Mouse (Mus musculus) liver, embryonic 14.5 days (tissue): ENCODE data around the gene Atp1b2. TPM values are rescaled to one million over a fixed set of nuclear protein-coding genes. Genes with fewer than 3 reads are reported as not detected.
A peak's percentile ranks its signal among the peaks of the same experiment; 100 is the strongest.

Source experiments
- ATAC-seq: fragments of 200-750 bp; cut with Nextera tagmentation; 2 replicates; pipeline ENCODE4 v1.8.0; 2017; ENCODE audit warnings: moderate number of reproducible peaks, mild to moderate bottlenecking, moderate library complexity; ENCODE audit not compliant: insufficient read depth
- DNase-seq, 3 experiments: peaks; one replicate each; pipeline ENCODE4 v3.0.0-alpha.2; 2012 to 2013; ENCODE audit warnings: low read depth in 3 of 3, low spot score in 3 of 3
- H3K27ac ChIP-seq: fragments of 300-500 bp; sonication (generic); 2 replicates; pipeline ENCODE4 v1.5.1; 2014; ENCODE audit warnings: moderate library complexity, mild to moderate bottlenecking, control low read depth, inconsistent platforms
- H3K27me3 ChIP-seq: fragments of 300-500 bp; sonication (generic); 2 replicates; pipeline ENCODE4 v1.6.1; 2014; ENCODE audit warnings: mild to moderate bottlenecking, low read length, moderate library complexity; ENCODE audit not compliant: control insufficient read depth, insufficient read depth
- H3K36me3 ChIP-seq: fragments of 300-500 bp; sonication (generic); replicated peaks from 2 replicates; pipeline ENCODE4 v1.6.1; 2014; ENCODE audit warnings: low read depth; ENCODE audit not compliant: control insufficient read depth, insufficient read depth
- H3K4me1 ChIP-seq, 2 experiments: fragments of 200-500 bp in 1 of 2; fragments of 300-500 bp in 1 of 2; sonication (generic) in 1 of 2; replicated peaks; 2 replicates each; pipeline ENCODE4 v1.6.1; 2012 to 2014; ENCODE audit warnings: antibody characterized with exemption in 1 of 2, inconsistent platforms in 1 of 2, low read length in 1 of 2; ENCODE audit not compliant: control insufficient read depth in 2 of 2, insufficient read depth in 2 of 2
- H3K4me2 ChIP-seq: fragments of 300-500 bp; sonication (generic); 2 replicates; pipeline ENCODE4 v1.6.1; 2014; ENCODE audit warnings: low read depth, mild to moderate bottlenecking, control low read depth, moderate library complexity
- H3K4me3 ChIP-seq, 2 experiments: fragments of 200-500 bp in 1 of 2; fragments of 300-500 bp in 1 of 2; sonication (generic) in 1 of 2; 2 replicates each; pipeline ENCODE4 v1.5.1; 2012 to 2014; ENCODE audit warnings: low read depth in 2 of 2, low read length in 2 of 2, mild to moderate bottlenecking in 2 of 2, control low read depth in 1 of 2, inconsistent platforms in 1 of 2, moderate library complexity in 1 of 2; ENCODE audit not compliant: insufficient read depth in 1 of 2
- H3K9ac ChIP-seq: fragments of 300-500 bp; sonication (generic); replicated peaks from 2 replicates; pipeline ENCODE4 v1.6.1; 2014; ENCODE audit warnings: mild to moderate bottlenecking, control low read depth, moderate library complexity
- H3K9me3 ChIP-seq: fragments of 300-500 bp; sonication (generic); 2 replicates; pipeline ENCODE4 v1.6.1; 2016; ENCODE audit warnings: low read length, mixed read lengths; ENCODE audit not compliant: control insufficient read depth
- CTCF ChIP-seq: IDR thresholded peaks from 2 replicates; pipeline ENCODE4 v1.5.1; 2016; ENCODE audit warnings: antibody characterized with exemption, low read depth, control low read depth
- EP300 ChIP-seq: IDR thresholded peaks from 2 replicates; pipeline ENCODE4 v1.6.1; 2016; ENCODE audit warnings: antibody characterized with exemption, low read depth
- WGBS: fragments of 180-500 bp; shearing (Covaris S2); extraction: QIAGEN DNeasy Blood & Tissue Kit; methylation state at CpG from one replicate; pipeline ENCODE4 v1.1.7; 2014; ENCODE audit not compliant: insufficient replicate concordance; 5-methylcytosine and 5-hydroxymethylcytosine counted together
- polyA plus RNA-seq, 2 experiments: library from polyadenylated mRNA; depleted of rRNA in 1 of 2; stranded (reverse) in 1 of 2; unstranded in 1 of 2; fragments of >200 nt; fragmentation: Nextera tagmentation in 1 of 2; extraction: Ambion mirVana in 1 of 2; gene quantifications; 2 replicates each; pipeline versions ENCODE4 v1.2.1 to v1.2.3; 2012 to 2014

The Atp1b2 gene
- polyA plus RNA-seq, 2 experiments = 20.6 to 21.3 TPM

DNA sequence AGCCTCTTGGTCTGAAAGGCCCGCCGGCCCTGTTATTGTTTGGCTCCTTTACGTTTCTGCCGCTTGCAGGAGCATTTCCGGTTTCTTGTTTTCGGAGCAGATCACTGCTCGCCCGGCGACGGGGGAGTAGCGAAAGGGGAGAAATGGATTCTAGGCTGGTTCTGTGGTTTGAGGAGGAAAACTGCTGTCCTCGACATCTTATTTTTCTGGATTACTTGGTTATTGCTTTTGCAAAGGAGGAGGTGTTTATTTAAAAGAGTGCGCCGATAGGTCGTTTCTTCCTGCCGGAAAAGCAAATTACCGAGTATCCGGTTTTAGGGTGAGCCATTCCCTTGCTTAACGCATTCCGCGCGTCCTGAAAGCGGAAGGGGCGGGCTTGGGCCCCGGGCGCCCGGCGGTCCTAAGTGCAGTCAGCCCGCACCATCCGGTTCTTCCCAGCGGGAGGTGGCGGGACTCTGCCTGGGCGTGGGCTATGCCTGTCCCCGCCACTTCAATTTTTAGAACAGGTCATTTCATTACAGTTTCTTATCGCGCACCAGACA is 24.5 kb downstream of the Atp1b2 start:
- Histone ChIP-seq H3K4me3 (peak overlapping the region; percentile 89 to 100), H3K4me2 (peak overlapping the region; percentile 84), H3K9ac (peak overlapping the region; percentile 94), H3K9me3 (no peaks in the 10 kb centered on the region), H3K27ac (peak overlapping the region; percentile 97), H3K36me3 (peaks cover 8% of the 10 kb centered on the region), H3K27me3 (no peaks in the 10 kb centered on the region), H3K4me1 (peaks cover 48 to 60% of the 10 kb centered on the region in 2 experiments)
- TF ChIP-seq EP300 (peak; percentile 52; the same call in 1 of the 2 replicates), CTCF (0 out of 2 replicates have a peak, but pooled peaks have one; percentile 12)
- peak; percentile 90 to 91 (median 91) for DNase-seq
- WGBS = under 1% methylated on average over 36 of the region's 36 CpGs
- peak; percentile 81 for ATAC-seq

DNA sequence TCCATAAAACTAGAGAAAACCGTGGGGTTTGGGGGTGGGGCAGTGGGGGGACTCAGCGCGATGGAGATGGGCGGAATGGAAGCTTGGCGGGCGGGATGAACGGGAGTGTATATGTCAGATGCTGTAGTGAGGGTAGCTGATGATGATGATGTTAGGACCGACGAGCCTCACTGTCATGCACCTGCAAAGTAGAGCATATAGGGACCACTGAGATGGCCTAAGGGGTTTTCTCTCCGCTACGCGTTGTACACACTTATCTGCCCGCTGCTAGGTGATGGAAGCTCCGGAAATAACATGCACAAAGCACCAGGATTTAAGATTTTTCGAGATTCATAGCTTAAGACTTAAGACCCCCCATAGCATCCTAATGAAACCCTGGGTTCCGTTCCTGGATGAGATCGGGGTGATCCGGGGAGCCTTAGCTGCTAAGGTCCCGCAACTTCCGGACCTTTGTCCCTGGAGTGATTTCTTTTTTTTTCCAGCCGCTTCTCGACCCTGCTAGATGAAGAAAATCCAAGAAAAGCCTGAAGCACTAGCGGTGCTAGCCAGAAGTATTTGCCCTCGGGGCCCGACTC is 25.1 kb downstream of the Atp1b2 start:
- H3K27ac ChIP-seq = peak overlapping the region; percentile 97
- H3K4me1 ChIP-seq = peaks cover 48 to 60% of the 10 kb centered on the region in 2 experiments
- peak overlapping the region; percentile 84 for H3K4me2 ChIP-seq
- peak overlapping the region; percentile 89 to 100 for H3K4me3 ChIP-seq
- H3K9me3 ChIP-seq = no peaks in the 10 kb centered on the region
- WGBS = under 1% methylated on average over 25 of the region's 25 CpGs
- DNase-seq (no peak), ATAC-seq (no peak)
- TF ChIP-seq CTCF (no peak), EP300 (no peak)
- peaks cover 8% of the 10 kb centered on the region for H3K36me3 ChIP-seq
- H3K9ac ChIP-seq = peak overlapping the region; percentile 94
- H3K27me3 ChIP-seq = no peaks in the 10 kb centered on the region

DNA sequence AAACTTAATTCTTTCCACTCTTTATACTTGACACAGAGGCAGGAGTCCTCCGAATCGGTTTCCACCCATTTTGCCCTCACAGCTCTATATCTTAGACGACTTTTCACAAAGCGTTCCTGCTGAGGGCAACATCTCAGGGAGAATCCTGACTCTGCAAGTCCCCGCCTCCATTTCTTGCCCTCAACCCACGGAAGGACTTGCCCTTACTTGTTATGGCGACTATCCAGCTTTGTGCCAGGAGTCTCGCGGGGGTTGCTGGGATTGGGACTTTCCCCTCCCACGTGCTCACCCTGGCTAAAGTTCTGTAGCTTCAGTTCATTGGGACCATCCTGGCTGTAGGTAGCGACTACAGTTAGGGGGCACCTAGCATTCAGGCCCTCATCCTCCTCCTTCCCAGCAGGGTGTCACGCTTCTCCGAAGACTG is 25.6 kb downstream of the Atp1b2 start, which contains the start of the genes Wrap53 and Trp53:
Gene Wrap53 (minus strand): TSS at position 165 of the 424 bp plus-strand sequence.
Gene Trp53 (plus strand): TSS at position 269 of the 424 bp plus-strand sequence.
- peak; percentile 88 to 94 (median 89) for DNase-seq
- H3K36me3 ChIP-seq = peaks cover 8% of the 10 kb centered on the region
- H3K9ac ChIP-seq = peak within 1 kb of the TSS; percentile 94
- peak; percentile 28; the same call in 1 of the 2 replicates for TF ChIP-seq CTCF
- no peak for TF ChIP-seq EP300
- H3K4me1 ChIP-seq = peaks cover 43 to 57% of the 10 kb centered on the region in 2 experiments
- H3K4me2 ChIP-seq = peak within 1 kb of the TSS; percentile 89
- peak; percentile 53 for ATAC-seq
- peak within 1 kb of the TSS; percentile 97 for H3K27ac ChIP-seq
- H3K4me3 ChIP-seq = peak within 1 kb of the TSS; percentile 89 to 100
- WGBS = 0% methylated on average over 13 of the region's 13 CpGs
- H3K27me3 ChIP-seq = no peaks in the 10 kb centered on the region
- H3K9me3 ChIP-seq = no peaks in the 10 kb centered on the region

DNA sequence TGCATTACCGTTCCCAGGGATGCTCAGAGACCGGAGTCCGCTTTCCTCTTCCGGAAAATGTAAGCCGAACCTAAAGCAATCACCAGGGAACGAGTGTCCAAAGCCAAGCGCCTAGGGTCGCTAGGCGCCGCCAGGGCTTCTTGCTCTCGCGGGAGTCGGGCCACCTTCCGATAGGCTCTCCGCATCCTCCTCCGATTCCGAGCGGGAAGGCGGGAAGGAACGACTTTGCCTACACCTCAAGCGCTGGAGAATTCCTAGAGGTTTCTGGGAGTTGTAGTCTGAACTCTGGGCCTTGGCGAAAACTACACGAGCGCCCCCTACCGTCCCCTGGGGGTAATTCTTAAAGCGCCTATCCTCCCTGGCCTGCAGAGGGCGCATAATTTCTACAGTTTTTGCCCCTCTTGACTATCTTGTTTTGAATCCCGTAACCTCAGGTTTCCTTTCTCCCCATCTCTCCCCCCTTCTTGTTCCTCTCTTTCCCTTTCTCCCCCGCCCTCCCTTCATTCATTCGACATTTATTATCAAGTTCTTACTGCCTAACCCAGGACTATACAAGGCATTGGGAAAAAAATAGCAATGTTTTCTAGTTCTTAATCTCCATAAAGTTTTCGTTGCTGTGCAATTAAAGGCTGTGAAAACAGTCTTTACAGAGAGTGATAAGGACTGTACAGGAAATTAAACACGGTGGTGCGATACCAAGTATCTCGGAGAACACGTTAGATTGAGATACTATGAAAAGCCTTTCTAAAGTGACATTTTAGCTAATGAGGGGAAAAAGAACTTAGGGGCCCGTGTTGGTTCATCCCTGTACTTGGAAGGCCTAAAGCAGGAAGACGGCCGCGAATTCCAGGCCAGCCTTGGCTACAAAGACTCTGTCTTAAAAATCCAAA is 26.4 kb downstream of the Atp1b2 start:
- TF ChIP-seq EP300 = peak; percentile 67
- TF ChIP-seq CTCF = peak; percentile 100
- under 1% methylated on average over 39 of the region's 39 CpGs for WGBS
- peak overlapping the region; percentile 94 for H3K9ac ChIP-seq
- peak overlapping the region; percentile 97 for H3K27ac ChIP-seq
- peak overlapping the region; percentile 89 to 100 for H3K4me3 ChIP-seq
- H3K9me3 ChIP-seq = no peaks in the 10 kb centered on the region
- H3K4me2 ChIP-seq = peak overlapping the region; percentile 89
- H3K36me3 ChIP-seq = peaks cover 8% of the 10 kb centered on the region
- DNase-seq = peak; percentile 97 to 98 (median 98)
- peaks cover 36 to 50% of the 10 kb centered on the region in 2 experiments for H3K4me1 ChIP-seq
- no peaks in the 10 kb centered on the region for H3K27me3 ChIP-seq
- ATAC-seq = peak; percentile 79
